Mouse (Mus musculus) hindbrain, embryonic 10.5 days (tissue): ENCODE results near the gene Ndufs4. TPM values are rescaled to one million over a fixed set of nuclear protein-coding genes. Genes with fewer than 3 reads are reported as not detected.
"Not testable (repeated sequence)": the region's sequence is repeated elsewhere in the genome, so short reads cannot be mapped to it uniquely, and the experiment has no call there.

Experiments used
- DNase-seq: peaks from one replicate; pipeline ENCODE4 v3.0.0-alpha.2; 2017; ENCODE audit warnings: low spot score
- H3K27ac ChIP-seq: fragments of 300-500 bp; sonication (generic); 2 replicates; pipeline ENCODE4 v1.5.1; 2016; ENCODE audit warnings: mild to moderate bottlenecking, moderate library complexity
- H3K27me3 ChIP-seq: fragments of 300-500 bp; sonication (generic); 2 replicates; pipeline ENCODE4 v1.6.1; 2016; ENCODE audit warnings: mild to moderate bottlenecking; ENCODE audit not compliant: poor library complexity, insufficient read depth, severe bottlenecking
- H3K36me3 ChIP-seq: fragments of 300-500 bp; sonication (generic); 2 replicates; pipeline ENCODE4 v1.6.1; 2016; ENCODE audit warnings: mild to moderate bottlenecking, moderate library complexity
- H3K4me1 ChIP-seq: fragments of 300-500 bp; sonication (generic); replicated peaks from 2 replicates; pipeline ENCODE4 v1.6.1; 2016; ENCODE audit warnings: mild to moderate bottlenecking
- H3K4me3 ChIP-seq: fragments of 300-500 bp; sonication (generic); 2 replicates; pipeline ENCODE4 v1.5.1; 2016; ENCODE audit warnings: mild to moderate bottlenecking, moderate library complexity
- H3K9me3 ChIP-seq: fragments of 300-500 bp; sonication (generic); 2 replicates; pipeline ENCODE4 v1.6.1; 2016; ENCODE audit warnings: mild to moderate bottlenecking, moderate library complexity
- WGBS: fragments of 180-500 bp; shearing (Covaris S2); methylation state at CpG from one replicate; pipeline ENCODE4 v1.1.7; 2016; 5-methylcytosine and 5-hydroxymethylcytosine counted together
- polyA plus RNA-seq: library from polyadenylated mRNA; unstranded; fragments of >200 nt; fragmentation: Nextera tagmentation; extraction: Ambion mirVana; gene quantifications from 2 replicates; pipeline ENCODE4 v1.2.1, GENCODE M21; 2016

The Ndufs4 gene
- polyA plus RNA-seq, 1 experiment from 2014 or later: 327 TPM

- WGBS: 83% methylated on average over 3 of the region's 3 CpGs
- DNase-seq: no peak
- peaks cover 23% of the 10 kb centered on the region for H3K36me3 ChIP-seq
- H3K4me3 ChIP-seq: no peak overlapping the region
- 0 out of 2 replicates have a peak, but pooled peaks cover 3% of the 10 kb centered on the region for H3K9me3 ChIP-seq
- no peaks in the 10 kb centered on the region for H3K27me3 ChIP-seq
- H3K4me1 ChIP-seq: peaks cover 5% of the 10 kb centered on the region; the same call in 1 of the 2 replicates
- H3K27ac ChIP-seq: no peak overlapping the region
Measured at GRCm38 (mm10) chr13:114314953-114315352, 73.1 kb downstream of the Ndufs4 start.

- Histone ChIP-seq H3K27ac (no peak overlapping the region), H3K9me3 (0 out of 2 replicates have a peak, but pooled peaks cover 3% of the 10 kb centered on the region), H3K4me3 (no peak overlapping the region), H3K4me1 (no peaks in the 10 kb centered on the region), H3K27me3 (no peaks in the 10 kb centered on the region), H3K36me3 (peaks cover 15% of the 10 kb centered on the region)
- no peak for DNase-seq
- WGBS: 93% methylated on average over 11 of the region's 11 CpGs
Measured at GRCm38 (mm10) chr13:114310591-114310990, 77.5 kb downstream of the Ndufs4 start.

- H3K9me3 ChIP-seq: no peaks in the 10 kb centered on the region
- H3K36me3 ChIP-seq: peaks cover 15% of the 10 kb centered on the region; the same call in 1 of the 2 replicates
- DNase-seq: no peak
- no peaks in the 10 kb centered on the region for H3K27me3 ChIP-seq
- 81% methylated on average over 7 of the region's 7 CpGs for WGBS
- H3K4me1 ChIP-seq: no peaks in the 10 kb centered on the region
- no peak overlapping the region for H3K4me3 ChIP-seq
- no peak overlapping the region for H3K27ac ChIP-seq
Measured at GRCm38 (mm10) chr13:114304684-114305083, 83.4 kb downstream of the Ndufs4 start.

GRCm38 (mm10) chr13:114303466-114304175 is 84.4 kb downstream of the Ndufs4 start:
- no peak overlapping the region for H3K27ac ChIP-seq
- H3K27me3 ChIP-seq: no peaks in the 10 kb centered on the region
- 82% methylated on average over 4 of the region's 4 CpGs for WGBS
- H3K9me3 ChIP-seq: no peaks in the 10 kb centered on the region
- H3K36me3 ChIP-seq: peaks cover 23% of the 10 kb centered on the region
- no peak for DNase-seq
- H3K4me3 ChIP-seq: no peak overlapping the region
- H3K4me1 ChIP-seq: no peaks in the 10 kb centered on the region

- whole genome bisulfite sequencing: 41% methylated on average over 3 of the region's 3 CpGs
- DNase-seq: no peak
- H3K27me3 ChIP-seq: no peaks in the 10 kb centered on the region
- no peak overlapping the region for H3K27ac ChIP-seq
- H3K4me3 ChIP-seq: no peak overlapping the region
- no peaks in the 10 kb centered on the region for H3K4me1 ChIP-seq
- H3K9me3 ChIP-seq: no peaks in the 10 kb centered on the region
- peaks cover 18% of the 10 kb centered on the region for H3K36me3 ChIP-seq
Measured at GRCm38 (mm10) chr13:114297761-114298160, 90.3 kb downstream of the Ndufs4 start.

- Histone ChIP-seq H3K4me1 (no peaks in the 10 kb centered on the region), H3K27ac (no peak overlapping the region), H3K27me3 (no peaks in the 10 kb centered on the region), H3K4me3 (no peak overlapping the region), H3K9me3 (no peaks in the 10 kb centered on the region), H3K36me3 (peaks cover 15% of the 10 kb centered on the region)
- 90% methylated on average over 4 of the region's 4 CpGs for WGBS
- DNase-seq: no peak
Measured at GRCm38 (mm10) chr13:114296556-114296955, 91.5 kb downstream of the Ndufs4 start.

- H3K4me1 ChIP-seq: no peaks in the 10 kb centered on the region
- H3K4me3 ChIP-seq: no peak overlapping the region
- no peak overlapping the region for H3K27ac ChIP-seq
- 75% methylated on average over 1 of the region's 1 CpGs for WGBS
- H3K9me3 ChIP-seq: no peaks in the 10 kb centered on the region
- no peaks in the 10 kb centered on the region for H3K27me3 ChIP-seq
- H3K36me3 ChIP-seq: peaks cover 39% of the 10 kb centered on the region
- no peak for DNase-seq
Measured at GRCm38 (mm10) chr13:114289411-114289810, 98.6 kb downstream of the Ndufs4 start.

- Histone ChIP-seq H3K36me3 (peaks cover 48% of the 10 kb centered on the region), H3K9me3 (no peaks in the 10 kb centered on the region), H3K27ac (no peak overlapping the region), H3K27me3 (no peaks in the 10 kb centered on the region), H3K4me1 (no peaks in the 10 kb centered on the region), H3K4me3 (no peak overlapping the region)
- no peak for DNase-seq
- 95% methylated on average over 3 of the region's 3 CpGs for WGBS
Measured at GRCm38 (mm10) chr13:114288511-114288910, 99.5 kb downstream of the Ndufs4 start.

GRCm38 (mm10) chr13:114278690-114279089 is 109.4 kb downstream of the Ndufs4 start:
- not testable (repeated sequence) for H3K27me3 ChIP-seq, H3K9me3 ChIP-seq, H3K4me1 ChIP-seq, H3K27ac ChIP-seq, H3K4me3 ChIP-seq, DNase-seq
- 96% methylated on average over 2 of the region's 2 CpGs for WGBS
- peaks cover 12% of the 10 kb centered on the region for H3K36me3 ChIP-seq

GRCm38 (mm10) chr13:114277277-114277676 is 110.8 kb downstream of the Ndufs4 start:
- Histone ChIP-seq H3K27ac (no peak overlapping the region), H3K9me3 (no peaks in the 10 kb centered on the region), H3K27me3 (no peaks in the 10 kb centered on the region), H3K4me1 (no peaks in the 10 kb centered on the region), H3K36me3 (0 out of 2 replicates have a peak, but pooled peaks cover 3% of the 10 kb centered on the region), H3K4me3 (no peak overlapping the region)
- WGBS: 95% methylated on average over 5 of the region's 5 CpGs
- DNase-seq: no peak

- Histone ChIP-seq H3K27me3 (no peaks in the 10 kb centered on the region), H3K4me3 (no peak overlapping the region), H3K4me1 (no peaks in the 10 kb centered on the region), H3K36me3 (no peaks in the 10 kb centered on the region), H3K9me3 (no peaks in the 10 kb centered on the region), H3K27ac (no peak overlapping the region)
- no peak for DNase-seq
- 85% methylated on average over 16 of the region's 16 CpGs for WGBS
Measured at GRCm38 (mm10) chr13:114271410-114272105, 116.5 kb downstream of the Ndufs4 start.

GRCm38 (mm10) chr13:114267741-114268140 is 120.3 kb downstream of the Ndufs4 start:
- Histone ChIP-seq H3K9me3 (no peaks in the 10 kb centered on the region), H3K27ac (no peak overlapping the region), H3K36me3 (no peaks in the 10 kb centered on the region), H3K4me1 (no peaks in the 10 kb centered on the region), H3K4me3 (no peak overlapping the region), H3K27me3 (no peaks in the 10 kb centered on the region)
- no peak for DNase-seq
- 93% methylated on average over 9 of the region's 9 CpGs for WGBS

- H3K27me3 ChIP-seq: no peaks in the 10 kb centered on the region
- H3K36me3 ChIP-seq: no peaks in the 10 kb centered on the region
- H3K4me1 ChIP-seq: peaks cover 5% of the 10 kb centered on the region; the same call in 1 of the 2 replicates
- peak; percentile 38 for DNase-seq
- H3K27ac ChIP-seq: no peak overlapping the region
- no peaks in the 10 kb centered on the region for H3K9me3 ChIP-seq
- WGBS: 64% methylated on average over 7 of the region's 7 CpGs
- no peak overlapping the region for H3K4me3 ChIP-seq
Measured at GRCm38 (mm10) chr13:114260486-114261205, 127.4 kb downstream of the Ndufs4 start.
